Mouse (Mus musculus): ENCODE data around the gene Pde3a. TPM values are rescaled to one million over a fixed set of nuclear protein-coding genes. Genes with fewer than 3 reads are reported as not detected.

Gene Pde3a
- polyA plus RNA-seq, 1 experiment from 2014 or later = 8.5 TPM

GRCm38 (mm10) chr6:141246391-141246790, 2.7 kb upstream of the Pde3a start:
- H3K36me3 ChIP-seq = peaks cover 14% of the 10 kb centered on the region; the same call in 1 of the 2 replicates
- H3K27me3 ChIP-seq (replicated peaks) = no peaks in the 10 kb centered on the region
- H3K4me3 ChIP-seq = no peak overlapping the region
- no peak overlapping the region for H3K27ac ChIP-seq (replicated peaks)
- H3K4me2 ChIP-seq = no peak overlapping the region
- no peak for ATAC-seq (ENCODE audit: extremely low read depth, insufficient number of reproducible peaks, low FRiP score, low TSS enrichment)
- peaks cover 20% of the 10 kb centered on the region for H3K4me1 ChIP-seq
- H3K9me3 ChIP-seq = no peaks in the 10 kb centered on the region
- 75% methylated on average over 6 of the region's 6 CpGs for WGBS
- H3K9ac ChIP-seq = no peak overlapping the region

GRCm38 (mm10) chr6:141248081-141248480, 988 bp upstream of the Pde3a start:
- Histone ChIP-seq H3K27ac (replicated peaks) (peak overlapping the region; percentile 65), H3K4me2 (peak overlapping the region; percentile 72), H3K4me3 (peak overlapping the region; percentile 75), H3K9ac (peak overlapping the region; percentile 91), H3K36me3 (peaks cover 14% of the 10 kb centered on the region; the same call in 1 of the 2 replicates), H3K4me1 (peaks cover 36% of the 10 kb centered on the region), H3K9me3 (no peaks in the 10 kb centered on the region), H3K27me3 (replicated peaks) (no peaks in the 10 kb centered on the region)
- ATAC-seq (ENCODE audit: extremely low read depth, insufficient number of reproducible peaks, low FRiP score, low TSS enrichment) = no peak

GRCm38 (mm10) chr6:141249585-141250295, 671 bp downstream of the Pde3a start:
- Histone ChIP-seq H3K4me3 (peak overlapping the region; percentile 75), H3K36me3 (peaks cover 14% of the 10 kb centered on the region; the same call in 1 of the 2 replicates), H3K9ac (peak overlapping the region; percentile 91), H3K4me1 (peaks cover 47% of the 10 kb centered on the region), H3K9me3 (no peaks in the 10 kb centered on the region), H3K4me2 (peak overlapping the region; percentile 72), H3K27me3 (replicated peaks) (no peaks in the 10 kb centered on the region), H3K27ac (replicated peaks) (peak overlapping the region; percentile 90)
- peak; percentile 86 for ATAC-seq (ENCODE audit: extremely low read depth, insufficient number of reproducible peaks, low FRiP score, low TSS enrichment)
- WGBS = under 1% methylated on average over 63 of the region's 68 CpGs

- Histone ChIP-seq H3K27ac (replicated peaks) (peak overlapping the region; percentile 90), H3K27me3 (replicated peaks) (no peaks in the 10 kb centered on the region), H3K9ac (peak overlapping the region; percentile 91), H3K9me3 (no peaks in the 10 kb centered on the region), H3K4me3 (peak overlapping the region; percentile 75), H3K4me1 (peaks cover 51% of the 10 kb centered on the region), H3K4me2 (peak overlapping the region; percentile 72), H3K36me3 (peaks cover 14% of the 10 kb centered on the region; the same call in 1 of the 2 replicates)
- ATAC-seq (ENCODE audit: extremely low read depth, insufficient number of reproducible peaks, low FRiP score, low TSS enrichment) = 0 out of 2 replicates have a peak, but pooled peaks have one; percentile 14
- 1% methylated on average over 22 of the region's 22 CpGs for WGBS
These were observed 1.2 kb downstream of the Pde3a start for GRCm38 (mm10) chr6:141250296-141250629.

GRCm38 (mm10) chr6:141250984-141251383, 1.9 kb downstream of the Pde3a start:
- WGBS = 31% methylated on average over 6 of the region's 6 CpGs
- H3K36me3 ChIP-seq = peaks cover 11% of the 10 kb centered on the region; the same call in 1 of the 2 replicates

GRCm38 (mm10) chr6:141252520-141252919, 3.5 kb downstream of the Pde3a start:
- no peak for ATAC-seq (ENCODE audit: extremely low read depth, insufficient number of reproducible peaks, low FRiP score, low TSS enrichment)
- WGBS = 64% methylated on average over 7 of the region's 7 CpGs
- H3K27me3 ChIP-seq (replicated peaks) = no peaks in the 10 kb centered on the region
- H3K36me3 ChIP-seq = 0 out of 2 replicates have a peak, but pooled peaks cover under 1% of the 10 kb centered on the region
- H3K27ac ChIP-seq (replicated peaks) = no peak overlapping the region
- peak overlapping the region; percentile 72 for H3K4me2 ChIP-seq
- no peaks in the 10 kb centered on the region for H3K9me3 ChIP-seq
- H3K4me3 ChIP-seq = peak overlapping the region; percentile 75
- peaks cover 66% of the 10 kb centered on the region for H3K4me1 ChIP-seq
- H3K9ac ChIP-seq = peak overlapping the region; percentile 65

More at GRCm38 (mm10) chr6:141250984-141251383, 1.9 kb downstream of the Pde3a start:
- Histone ChIP-seq H3K4me2 (peak overlapping the region; percentile 72), H3K4me1 (peaks cover 57% of the 10 kb centered on the region), H3K4me3 (peak overlapping the region; percentile 75), H3K9me3 (no peaks in the 10 kb centered on the region), H3K27me3 (replicated peaks) (no peaks in the 10 kb centered on the region), H3K9ac (peak overlapping the region; percentile 91), H3K27ac (replicated peaks) (peak overlapping the region; percentile 90)
- no peak for ATAC-seq (ENCODE audit: extremely low read depth, insufficient number of reproducible peaks, low FRiP score, low TSS enrichment)

- H3K27ac ChIP-seq (replicated peaks) = no peak overlapping the region
- no peaks in the 10 kb centered on the region for H3K9me3 ChIP-seq
- H3K9ac ChIP-seq = 0 out of 2 replicates have a peak overlapping the region, but pooled peaks have one; percentile 33
- WGBS = 59% methylated on average over 4 of the region's 4 CpGs
- no peak overlapping the region for H3K4me3 ChIP-seq
- ATAC-seq (ENCODE audit: extremely low read depth, insufficient number of reproducible peaks, low FRiP score, low TSS enrichment) = no peak
- H3K36me3 ChIP-seq = no peaks in the 10 kb centered on the region
- peaks cover 67% of the 10 kb centered on the region for H3K4me1 ChIP-seq
- H3K27me3 ChIP-seq (replicated peaks) = no peaks in the 10 kb centered on the region
- H3K4me2 ChIP-seq = peak overlapping the region; percentile 11; the same call in 1 of the 2 replicates
These were observed 5.9 kb downstream of the Pde3a start for GRCm38 (mm10) chr6:141254956-141255355.

- WGBS = 45% methylated on average over 8 of the region's 8 CpGs
- Histone ChIP-seq H3K9ac (peak overlapping the region; percentile 19; the same call in 1 of the 2 replicates), H3K4me3 (no peak overlapping the region), H3K36me3 (no peaks in the 10 kb centered on the region), H3K27me3 (replicated peaks) (no peaks in the 10 kb centered on the region), H3K4me2 (peak overlapping the region; percentile 26), H3K9me3 (no peaks in the 10 kb centered on the region), H3K27ac (replicated peaks) (no peak overlapping the region), H3K4me1 (peaks cover 72% of the 10 kb centered on the region)
- no peak for ATAC-seq (ENCODE audit: extremely low read depth, insufficient number of reproducible peaks, low FRiP score, low TSS enrichment)
These were observed 7.8 kb downstream of the Pde3a start for GRCm38 (mm10) chr6:141256896-141257295.

GRCm38 (mm10) chr6:141257434-141258202, 8.5 kb downstream of the Pde3a start:
- Histone ChIP-seq H3K36me3 (no peaks in the 10 kb centered on the region), H3K9ac (peak overlapping the region; percentile 19; the same call in 1 of the 2 replicates), H3K27me3 (replicated peaks) (no peaks in the 10 kb centered on the region), H3K4me1 (peaks cover 72% of the 10 kb centered on the region), H3K27ac (replicated peaks) (no peak overlapping the region), H3K4me3 (no peak overlapping the region), H3K4me2 (no peak overlapping the region), H3K9me3 (no peaks in the 10 kb centered on the region)
- ATAC-seq (ENCODE audit: extremely low read depth, insufficient number of reproducible peaks, low FRiP score, low TSS enrichment) = no peak
- WGBS = 77% methylated on average over 6 of the region's 6 CpGs

- no peak for ATAC-seq (ENCODE audit: extremely low read depth, insufficient number of reproducible peaks, low FRiP score, low TSS enrichment)
- H3K27me3 ChIP-seq (replicated peaks) = no peaks in the 10 kb centered on the region
- 80% methylated on average over 4 of the region's 4 CpGs for WGBS
- H3K4me1 ChIP-seq = peaks cover 76% of the 10 kb centered on the region
- no peak overlapping the region for H3K4me3 ChIP-seq
- no peaks in the 10 kb centered on the region for H3K9me3 ChIP-seq
- H3K36me3 ChIP-seq = no peaks in the 10 kb centered on the region
- H3K27ac ChIP-seq (replicated peaks) = no peak overlapping the region
- H3K9ac ChIP-seq = no peak overlapping the region
- no peak overlapping the region for H3K4me2 ChIP-seq
These were observed 16.2 kb downstream of the Pde3a start for GRCm38 (mm10) chr6:141265257-141265656.

- Histone ChIP-seq H3K4me1 (peaks cover 70% of the 10 kb centered on the region), H3K9ac (no peak overlapping the region), H3K27me3 (replicated peaks) (no peaks in the 10 kb centered on the region), H3K36me3 (no peaks in the 10 kb centered on the region), H3K4me2 (no peak overlapping the region), H3K9me3 (no peaks in the 10 kb centered on the region), H3K27ac (replicated peaks) (no peak overlapping the region), H3K4me3 (no peak overlapping the region)
- 66% methylated on average over 11 of the region's 11 CpGs for WGBS
- no peak for ATAC-seq (ENCODE audit: extremely low read depth, insufficient number of reproducible peaks, low FRiP score, low TSS enrichment)
These were observed 19.0 kb downstream of the Pde3a start for GRCm38 (mm10) chr6:141267888-141268570.

All from heart, embryonic 13.5 days (tissue).